Mouse (Mus musculus) liver, embryonic 13.5 days (tissue): ENCODE results near the gene Cplx3. TPM values are rescaled to one million over a fixed set of nuclear protein-coding genes. Genes with fewer than 3 reads are reported as not detected.

ENCODE experiments used
- ATAC-seq: fragments of 200-750 bp; cut with Nextera tagmentation; 2 replicates; pipeline ENCODE4 v1.8.0; 2017; ENCODE audit warnings: low read depth, mild to moderate bottlenecking, moderate number of reproducible peaks, moderate library complexity
- DNase-seq: peaks from one replicate; pipeline ENCODE4 v3.0.0; 2022
- H3K27ac ChIP-seq: fragments of 300-500 bp; sonication (generic); 2 replicates; pipeline ENCODE4 v1.5.1; 2015; ENCODE audit warnings: moderate library complexity, mild to moderate bottlenecking, inconsistent platforms
- H3K27me3 ChIP-seq: fragments of 300-500 bp; sonication (generic); 2 replicates; pipeline ENCODE4 v1.6.1; 2015; ENCODE audit warnings: mild to moderate bottlenecking, inconsistent platforms
- H3K36me3 ChIP-seq: fragments of 300-500 bp; sonication (generic); 2 replicates; pipeline ENCODE4 v1.6.1; 2015; ENCODE audit warnings: mild to moderate bottlenecking, inconsistent platforms
- H3K4me1 ChIP-seq: fragments of 300-500 bp; sonication (generic); replicated peaks from 2 replicates; pipeline ENCODE4 v1.6.1; 2015; ENCODE audit warnings: inconsistent platforms
- H3K4me2 ChIP-seq: fragments of 300-500 bp; sonication (generic); 2 replicates; pipeline ENCODE4 v1.6.1; 2015; ENCODE audit warnings: inconsistent platforms, mild to moderate bottlenecking, moderate library complexity
- H3K4me3 ChIP-seq: fragments of 300-500 bp; sonication (generic); replicated peaks from 2 replicates; pipeline ENCODE4 v1.5.1; 2015; ENCODE audit warnings: mild to moderate bottlenecking, inconsistent platforms
- H3K9ac ChIP-seq: fragments of 300-500 bp; sonication (generic); 2 replicates; pipeline ENCODE4 v1.6.1; 2015; ENCODE audit warnings: mild to moderate bottlenecking, inconsistent platforms
- H3K9me3 ChIP-seq: fragments of 300-500 bp; sonication (generic); replicated peaks from 2 replicates; pipeline ENCODE4 v1.6.1; 2016; ENCODE audit warnings: inconsistent platforms
- WGBS: fragments of 180-500 bp; shearing (Covaris S2); methylation state at CpG from one replicate; pipeline ENCODE4 v1.1.7; 2015; ENCODE audit not compliant: insufficient replicate concordance; 5-methylcytosine and 5-hydroxymethylcytosine counted together
- polyA plus RNA-seq: library from polyadenylated mRNA; unstranded; fragments of >200 nt; fragmentation: Nextera tagmentation; extraction: Ambion mirVana; gene quantifications from 2 replicates; pipeline ENCODE4 v1.2.1, GENCODE M21; 2015

Cplx3 gene
- polyA plus RNA-seq, 1 experiment from 2014 or later, result not detected

DNA sequence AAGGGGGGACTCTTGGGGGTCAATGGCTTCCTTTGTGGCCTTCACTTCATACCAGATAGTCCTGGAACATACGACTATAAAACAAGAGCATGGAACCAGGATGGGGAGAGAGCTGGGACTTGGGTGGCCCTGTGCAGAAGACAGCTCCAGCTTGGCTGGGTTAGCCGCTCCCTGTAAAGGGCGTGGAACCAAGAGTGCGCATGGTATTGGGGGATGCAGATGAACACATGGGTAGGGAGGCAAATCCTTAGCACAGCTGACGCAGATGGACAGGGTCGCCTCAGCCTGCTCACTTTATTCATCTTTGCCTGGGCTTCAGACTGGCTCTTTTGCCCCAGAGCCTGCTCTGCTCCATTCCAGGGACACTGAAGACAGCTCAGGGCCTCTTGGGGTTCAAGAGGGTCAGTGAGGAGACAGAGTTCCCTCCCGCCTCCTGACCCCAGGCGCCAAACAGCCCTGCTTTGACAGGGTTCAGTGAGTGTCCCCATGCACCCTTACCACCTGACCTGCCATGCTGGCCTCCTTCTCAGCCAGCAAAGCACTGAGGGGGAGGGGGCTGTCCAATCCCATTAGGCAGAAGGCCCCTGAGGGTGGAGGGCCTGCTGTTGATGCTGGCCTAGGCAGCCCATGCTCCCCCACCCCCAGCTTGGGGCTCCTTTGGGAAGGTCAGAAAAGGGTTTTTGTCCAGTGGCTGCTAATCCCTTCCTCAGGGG lies 7.1 kb downstream of the Cplx3 start:
- DNase-seq, result no peak
- no peak overlapping the region for H3K9ac ChIP-seq
- no peak overlapping the region for H3K4me2 ChIP-seq
- H3K9me3 ChIP-seq, result no peaks in the 10 kb centered on the region
- H3K27ac ChIP-seq, result no peak overlapping the region
- H3K36me3 ChIP-seq, result peaks cover 8% of the 10 kb centered on the region
- H3K4me3 ChIP-seq, result no peak overlapping the region
- 62% methylated on average over 8 of the region's 8 CpGs for WGBS
- no peak for ATAC-seq
- H3K4me1 ChIP-seq, result peaks cover 24% of the 10 kb centered on the region
- H3K27me3 ChIP-seq, result peaks cover 11% of the 10 kb centered on the region

DNA sequence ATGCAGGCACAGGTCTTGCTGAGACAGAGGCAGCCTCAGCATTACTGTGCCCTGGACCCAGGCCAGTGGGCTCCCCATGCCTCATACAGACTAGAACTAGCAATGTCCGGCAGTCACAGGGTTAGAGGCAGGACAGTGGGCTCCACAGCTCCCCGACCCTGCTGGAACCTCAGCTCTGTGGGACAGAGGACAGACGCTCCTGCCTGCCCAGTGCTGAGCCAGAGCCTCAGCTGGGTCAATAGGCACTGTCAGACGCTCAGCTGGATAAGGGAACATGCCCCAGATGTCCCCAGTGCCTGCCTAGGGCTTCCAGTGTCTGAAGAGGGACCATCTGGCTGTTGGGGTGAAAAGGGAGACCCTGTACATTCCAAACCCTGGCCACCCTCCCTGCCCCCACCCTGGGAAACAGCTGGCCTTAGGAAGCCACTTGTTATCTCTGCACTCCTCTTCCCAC lies 8.1 kb downstream of the Cplx3 start:
- Histone ChIP-seq H3K36me3 (peaks cover 16% of the 10 kb centered on the region), H3K9me3 (no peaks in the 10 kb centered on the region), H3K4me3 (no peak overlapping the region), H3K27ac (no peak overlapping the region), H3K27me3 (peaks cover 5% of the 10 kb centered on the region), H3K4me2 (no peak overlapping the region), H3K9ac (no peak overlapping the region), H3K4me1 (peaks cover 31% of the 10 kb centered on the region)
- WGBS, result 42% methylated on average over 4 of the region's 4 CpGs
- DNase-seq, result no peak
- ATAC-seq, result no peak

DNA sequence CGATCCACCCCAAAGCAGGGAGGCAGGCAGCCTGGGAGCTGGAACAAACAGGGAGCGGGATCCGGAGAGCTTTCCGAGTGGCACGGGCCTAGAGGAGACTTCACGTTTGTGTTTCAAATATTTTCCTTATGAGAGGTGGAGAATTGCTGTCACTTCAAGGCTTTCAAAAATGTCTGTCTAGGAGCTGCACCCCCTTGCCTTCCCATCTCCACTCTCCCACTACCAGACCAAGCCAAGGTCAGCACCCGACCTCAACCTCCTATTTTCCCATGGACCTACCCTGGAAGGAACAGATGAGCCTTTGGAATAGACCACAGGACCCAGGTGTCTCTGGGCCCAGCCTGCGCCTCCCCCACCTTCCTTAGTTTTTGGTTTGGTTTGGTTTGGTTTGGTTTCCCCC lies 8.8 kb downstream of the Cplx3 start:
- H3K27me3 ChIP-seq, result peaks cover 3% of the 10 kb centered on the region
- H3K4me2 ChIP-seq, result no peak overlapping the region
- 77% methylated on average over 8 of the region's 8 CpGs for WGBS
- no peak for ATAC-seq
- H3K36me3 ChIP-seq, result peaks cover 20% of the 10 kb centered on the region
- no peak for DNase-seq
- no peak overlapping the region for H3K27ac ChIP-seq
- H3K9me3 ChIP-seq, result no peaks in the 10 kb centered on the region
- no peak overlapping the region for H3K9ac ChIP-seq
- peaks cover 31% of the 10 kb centered on the region for H3K4me1 ChIP-seq
- H3K4me3 ChIP-seq, result no peak overlapping the region

DNA sequence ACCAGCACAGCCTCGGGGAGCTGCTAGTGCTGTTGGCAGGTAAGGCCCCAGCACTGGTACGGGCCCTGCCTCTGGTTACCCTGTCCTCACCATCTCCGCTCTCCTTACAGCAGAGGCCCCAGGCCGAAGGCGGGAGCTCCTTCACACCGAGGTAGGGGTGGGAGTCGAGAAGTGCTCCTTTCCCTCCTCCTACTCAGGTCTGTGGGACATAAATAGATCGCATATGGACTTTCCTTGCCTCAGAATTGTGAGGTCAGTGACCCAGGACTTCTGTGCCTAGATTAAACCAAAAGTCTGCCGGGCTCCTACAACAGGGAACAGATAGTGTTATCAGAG lies 11.9 kb downstream of the Cplx3 start:
- no peak overlapping the region for H3K4me2 ChIP-seq
- no peak overlapping the region for H3K4me3 ChIP-seq
- H3K4me1 ChIP-seq, result peaks cover 27% of the 10 kb centered on the region
- no peaks in the 10 kb centered on the region for H3K27me3 ChIP-seq
- no peak overlapping the region for H3K27ac ChIP-seq
- H3K36me3 ChIP-seq, result peaks cover 23% of the 10 kb centered on the region
- ATAC-seq (no peak), DNase-seq (no peak)
- H3K9ac ChIP-seq, result no peak overlapping the region
- WGBS, result 70% methylated on average over 9 of the region's 9 CpGs
- H3K9me3 ChIP-seq, result no peaks in the 10 kb centered on the region

DNA sequence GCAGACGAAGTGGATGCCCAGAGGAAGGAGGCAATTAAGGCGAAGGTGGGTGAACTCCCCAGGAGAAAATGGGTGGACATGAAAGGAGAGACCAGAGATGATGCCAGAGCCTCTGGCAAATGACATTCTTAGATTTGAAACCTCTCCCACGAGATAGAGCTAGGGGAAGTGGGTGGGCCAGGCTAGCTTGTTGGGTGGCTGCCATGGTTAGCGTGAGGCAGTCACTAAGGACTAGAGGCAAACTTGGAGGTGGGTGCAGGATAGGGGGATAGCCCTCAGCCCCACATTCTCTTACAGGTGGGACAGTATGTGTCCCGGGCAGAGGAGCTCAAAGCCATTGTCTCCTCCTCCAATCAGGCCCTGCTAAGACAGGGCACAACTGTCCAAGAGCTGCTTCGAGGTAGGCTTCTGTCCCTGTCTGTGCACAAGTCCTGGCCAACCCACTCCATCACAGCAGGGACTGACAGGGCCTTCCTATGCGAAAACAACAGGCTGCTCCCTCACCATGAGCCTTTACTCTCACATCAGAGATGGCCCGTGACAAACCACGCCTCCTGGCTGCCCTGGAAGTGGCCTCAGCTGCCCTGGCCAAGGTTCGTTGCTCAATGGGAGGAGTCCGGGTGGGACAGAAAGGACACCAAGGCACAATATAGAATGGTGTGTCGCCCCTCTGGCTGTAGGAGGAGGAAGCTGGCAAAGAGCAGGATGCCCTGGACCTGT lies 12.5 kb downstream of the Cplx3 start:
- ATAC-seq (no peak), DNase-seq (no peak)
- 67% methylated on average over 12 of the region's 12 CpGs for WGBS
- no peaks in the 10 kb centered on the region for H3K27me3 ChIP-seq
- no peak overlapping the region for H3K27ac ChIP-seq
- H3K4me3 ChIP-seq, result no peak overlapping the region
- H3K9me3 ChIP-seq, result no peaks in the 10 kb centered on the region
- peaks cover 32% of the 10 kb centered on the region for H3K4me1 ChIP-seq
- peaks cover 23% of the 10 kb centered on the region for H3K36me3 ChIP-seq
- H3K4me2 ChIP-seq, result no peak overlapping the region
- H3K9ac ChIP-seq, result no peak overlapping the region

DNA sequence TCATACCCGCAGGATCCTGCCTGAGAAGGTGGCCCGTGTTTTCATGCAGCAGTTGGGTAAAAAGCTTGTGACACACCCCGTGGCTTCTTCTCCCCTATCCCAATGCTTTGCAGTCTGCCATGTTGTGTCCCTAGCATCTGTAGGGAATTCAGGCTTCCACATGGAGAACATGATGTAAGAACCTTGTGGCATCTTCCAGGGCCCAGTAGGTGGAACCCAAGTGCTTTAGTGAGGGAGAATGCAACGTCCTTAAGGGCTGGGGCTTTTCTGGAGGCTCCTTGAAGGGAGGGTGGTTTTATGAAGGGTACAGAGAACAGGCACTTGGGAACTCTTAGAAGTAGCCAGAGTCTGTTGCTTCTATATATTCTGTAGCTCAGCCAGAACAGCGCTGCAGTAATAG lies 15.4 kb downstream of the Cplx3 start:
- Histone ChIP-seq H3K27ac (no peak overlapping the region), H3K4me3 (no peak overlapping the region), H3K9ac (no peak overlapping the region), H3K36me3 (peaks cover 38% of the 10 kb centered on the region), H3K4me1 (peaks cover 34% of the 10 kb centered on the region), H3K27me3 (no peaks in the 10 kb centered on the region), H3K9me3 (no peaks in the 10 kb centered on the region), H3K4me2 (no peak overlapping the region)
- DNase-seq, result no peak
- 50% methylated on average over 5 of the region's 5 CpGs for WGBS
- no peak for ATAC-seq

DNA sequence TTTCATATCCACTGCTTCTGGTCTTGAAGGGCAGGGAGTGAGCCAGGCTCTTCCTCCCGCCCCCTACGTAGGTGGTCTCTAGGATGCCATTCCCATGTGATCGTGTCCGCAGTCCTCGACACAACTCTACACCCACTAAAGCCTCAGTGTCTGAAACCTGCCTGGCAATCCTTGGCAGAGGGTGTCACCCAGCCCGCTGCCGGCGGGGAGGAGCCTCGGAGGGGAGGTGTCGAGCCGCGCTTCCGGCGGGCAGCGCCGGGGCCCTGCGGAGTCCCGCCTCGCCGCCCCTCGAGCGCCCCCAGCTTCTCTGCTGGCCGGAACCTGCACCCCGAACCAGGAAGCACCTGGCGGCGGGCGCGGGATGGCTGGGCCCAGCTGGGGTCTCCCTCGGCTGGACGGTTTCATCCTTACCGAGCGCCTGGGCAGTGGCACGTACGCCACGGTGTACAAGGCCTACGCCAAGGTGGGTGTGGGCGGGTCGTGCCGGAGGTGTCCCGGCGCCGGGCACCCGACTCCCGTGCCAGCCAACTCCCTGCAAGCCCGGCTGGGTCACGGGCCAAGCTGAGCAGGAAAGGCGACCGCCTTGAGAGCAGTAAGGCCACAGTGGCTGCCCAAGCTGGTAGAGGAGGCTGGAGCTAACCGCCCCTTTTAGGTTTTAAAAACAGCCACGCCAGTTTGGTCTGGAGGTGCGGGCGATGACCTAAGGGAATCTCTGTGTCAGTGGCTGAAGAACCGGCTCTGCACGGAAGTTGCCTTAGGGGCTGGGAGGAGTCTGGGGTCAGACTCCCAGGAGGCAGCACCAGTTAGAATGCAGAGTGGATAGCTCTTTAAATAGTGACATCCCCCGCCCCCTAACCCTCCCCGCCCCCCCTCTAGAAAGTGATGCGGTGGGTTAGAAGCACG lies 16.6 kb downstream of the Cplx3 start, which contains the start of gene Ulk3:
TSS of gene Ulk3 (plus strand) at position 229 of the 903 bp plus-strand sequence.
- Histone ChIP-seq H3K36me3 (peaks cover 36% of the 10 kb centered on the region), H3K27me3 (no peaks in the 10 kb centered on the region), H3K9ac (peak within 1 kb of the TSS; percentile 73), H3K4me3 (peak within 1 kb of the TSS; percentile 67), H3K4me2 (peak within 1 kb of the TSS; percentile 94), H3K4me1 (peaks cover 34% of the 10 kb centered on the region), H3K27ac (peak within 1 kb of the TSS; percentile 72), H3K9me3 (no peaks in the 10 kb centered on the region)
- DNase-seq (peak; percentile 75), ATAC-seq (peak; percentile 85)
- WGBS, result under 1% methylated on average over 58 of the region's 58 CpGs

DNA sequence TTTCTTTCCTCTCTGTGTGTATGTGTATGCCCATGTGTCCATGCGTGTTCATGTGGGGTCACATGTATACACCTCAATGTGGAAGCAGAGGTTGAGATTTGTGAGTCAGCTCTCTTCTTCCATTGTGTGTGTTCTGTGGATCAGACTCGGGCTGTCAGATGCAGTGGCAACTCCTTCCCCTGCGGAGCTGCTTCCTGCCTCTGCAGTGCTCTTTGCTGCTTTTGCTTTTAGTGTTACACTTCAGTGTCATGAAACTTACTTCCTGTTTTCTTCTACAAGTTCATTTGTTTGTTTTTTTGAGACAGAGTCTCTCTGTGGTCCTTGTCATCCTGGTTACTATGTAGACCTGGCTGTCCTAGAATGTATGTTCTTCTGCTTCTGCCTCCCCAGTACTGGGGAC lies 21.1 kb downstream of the Cplx3 start:
- H3K27ac ChIP-seq, result no peak overlapping the region
- H3K4me3 ChIP-seq, result no peak overlapping the region
- no peak overlapping the region for H3K4me2 ChIP-seq
- H3K36me3 ChIP-seq, result peaks cover 64% of the 10 kb centered on the region
- no peaks in the 10 kb centered on the region for H3K27me3 ChIP-seq
- DNase-seq (no peak), ATAC-seq (no peak)
- no peaks in the 10 kb centered on the region for H3K9me3 ChIP-seq
- WGBS, result 70% methylated on average over 3 of the region's 3 CpGs
- peaks cover 18% of the 10 kb centered on the region for H3K4me1 ChIP-seq
- H3K9ac ChIP-seq, result no peak overlapping the region

DNA sequence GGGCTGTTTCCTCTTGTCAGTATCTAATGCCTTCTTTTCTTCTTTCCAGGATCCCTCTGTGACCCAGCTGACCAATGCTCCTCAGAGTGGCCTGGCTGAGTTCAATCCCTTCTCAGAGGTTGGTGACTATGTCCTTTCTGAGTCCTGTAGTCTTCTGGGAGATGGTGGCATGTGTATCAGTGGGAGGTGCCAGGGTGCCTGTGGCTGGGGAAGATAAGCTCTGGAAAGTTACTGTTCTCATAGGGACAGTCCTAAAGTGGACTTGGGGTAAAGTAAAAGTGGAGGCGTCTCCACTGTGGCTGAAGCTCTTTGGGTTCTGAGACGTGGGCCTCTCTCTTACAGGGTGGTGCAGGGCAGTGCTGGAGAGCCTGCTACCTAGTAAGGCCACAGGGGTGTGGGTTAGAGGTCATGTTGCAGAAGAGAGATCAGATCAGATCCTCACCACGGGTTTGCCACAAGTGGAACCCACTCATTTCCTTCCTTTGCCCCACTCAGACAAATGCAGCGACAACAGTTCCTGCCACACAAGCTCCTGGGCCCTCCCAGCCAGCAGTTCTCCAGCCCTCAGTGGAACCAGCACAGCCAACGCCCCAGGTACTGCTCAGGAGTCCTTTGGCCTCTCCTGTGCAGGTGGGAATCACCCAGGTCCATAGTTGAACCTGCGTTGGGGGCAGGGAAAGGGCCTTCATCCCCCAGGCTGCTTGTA lies 28.8 kb downstream of the Cplx3 start:
- Histone ChIP-seq H3K27ac (peak overlapping the region; percentile 79), H3K9me3 (no peaks in the 10 kb centered on the region), H3K4me3 (no peak overlapping the region), H3K4me2 (peak overlapping the region; percentile 42), H3K9ac (peak overlapping the region; percentile 60), H3K27me3 (no peaks in the 10 kb centered on the region), H3K4me1 (peaks cover 28% of the 10 kb centered on the region), H3K36me3 (peaks cover 43% of the 10 kb centered on the region)
- WGBS, result 17% methylated on average over 6 of the region's 6 CpGs
- peak; percentile 90 for ATAC-seq
- peak; percentile 54 for DNase-seq

DNA sequence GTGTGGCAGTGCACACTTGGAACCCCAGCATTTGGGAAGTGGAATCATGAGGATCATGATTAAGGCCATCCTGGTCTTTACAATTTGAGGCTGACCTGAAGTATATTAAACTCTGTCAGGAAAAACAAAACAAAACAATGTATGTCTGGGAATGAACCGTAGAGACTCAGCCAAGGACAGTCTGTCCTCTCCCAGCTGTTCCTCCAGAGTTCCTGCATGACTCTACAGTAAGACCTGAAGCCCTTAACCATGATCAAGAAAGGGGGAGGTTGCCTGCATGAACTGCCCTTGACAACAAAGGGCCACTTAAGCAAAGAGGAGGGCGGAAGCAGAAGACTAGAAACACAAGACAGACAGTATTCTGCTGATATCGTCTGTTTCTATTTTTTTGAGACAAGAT lies 30.5 kb downstream of the Cplx3 start:
- DNase-seq (no peak), ATAC-seq (no peak)
- peaks cover 28% of the 10 kb centered on the region for H3K4me1 ChIP-seq
- H3K27ac ChIP-seq, result no peak overlapping the region
- H3K36me3 ChIP-seq, result peaks cover 31% of the 10 kb centered on the region
- WGBS, result 61% methylated on average over 3 of the region's 3 CpGs
- no peak overlapping the region for H3K9ac ChIP-seq
- no peak overlapping the region for H3K4me2 ChIP-seq
- no peaks in the 10 kb centered on the region for H3K9me3 ChIP-seq
- no peak overlapping the region for H3K4me3 ChIP-seq
- H3K27me3 ChIP-seq, result no peaks in the 10 kb centered on the region

DNA sequence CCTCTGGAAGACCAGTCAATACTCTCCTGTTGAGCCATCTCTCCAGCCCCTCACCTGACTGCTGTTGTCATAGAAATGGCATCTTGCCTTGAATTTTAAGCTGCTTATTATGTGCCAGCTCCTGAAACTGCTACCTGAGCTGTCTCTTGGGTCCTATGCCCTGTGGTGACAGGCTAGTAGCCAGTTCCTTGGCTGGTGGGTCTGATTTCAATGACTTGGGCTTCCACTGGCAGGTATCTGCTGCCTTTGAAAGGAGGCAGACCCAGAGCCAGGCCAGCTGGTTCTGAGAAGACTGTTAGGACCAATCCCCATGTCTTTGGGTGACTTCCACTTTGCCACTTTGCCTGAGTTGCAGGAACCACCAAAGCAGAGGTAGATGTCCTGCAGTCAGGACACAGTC lies 31.7 kb downstream of the Cplx3 start:
- DNase-seq (no peak), ATAC-seq (no peak)
- Histone ChIP-seq H3K27me3 (no peaks in the 10 kb centered on the region), H3K9ac (no peak overlapping the region), H3K36me3 (peaks cover 32% of the 10 kb centered on the region), H3K4me1 (peaks cover 28% of the 10 kb centered on the region), H3K4me2 (no peak overlapping the region), H3K27ac (peak overlapping the region; percentile 36; the same call in 1 of the 2 replicates), H3K9me3 (no peaks in the 10 kb centered on the region), H3K4me3 (no peak overlapping the region)
